Mouse (Mus musculus): ENCODE results near the gene Arhgef5. TPM values are rescaled to one million over a fixed set of nuclear protein-coding genes. Genes with fewer than 3 reads are reported as not detected.

Arhgef5 gene
- total RNA-seq, 2 experiments from 2014 or later: 15.7 to 19.4 TPM

GRCm38 (mm10) chr6:43312961-43313656 is 47.7 kb downstream of the Arhgef5 start:
- DNase-seq (ENCODE audit: low spot score in 2 of 2): no peak

GRCm38 (mm10) chr6:43333479-43333878 is 68.1 kb downstream of the Arhgef5 start:
- DNase-seq (ENCODE audit: low spot score in 2 of 2): no peak

GRCm38 (mm10) chr6:43335619-43336234 is 70.3 kb downstream of the Arhgef5 start:
- DNase-seq (ENCODE audit: low spot score in 2 of 2): no peak

- DNase-seq (ENCODE audit: low spot score in 2 of 2): no peak
These were observed 72.1 kb downstream of the Arhgef5 start for GRCm38 (mm10) chr6:43337491-43337961.

- DNase-seq (ENCODE audit: low spot score in 2 of 2): no peak
These were observed 73.4 kb downstream of the Arhgef5 start for GRCm38 (mm10) chr6:43338804-43339203.

Other genes with a start within 250 kb of the Arhgef5 start
- gene Olfr441, start 159.2 kb upstream of the Arhgef5 start, total RNA-seq (2021): not detected
- not detected for gene Olfr237-ps1, start 119.0 kb upstream of the Arhgef5 start, total RNA-seq (2021)
- gene Olfr437, start 102.3 kb upstream of the Arhgef5 start, total RNA-seq (2021): not detected
- not detected for gene Olfr13, start 93.4 kb upstream of the Arhgef5 start, total RNA-seq (2021)
- not detected for gene Olfr435, start 68.4 kb upstream of the Arhgef5 start, total RNA-seq (2021)
- gene Olfr434, start 52.6 kb upstream of the Arhgef5 start, total RNA-seq (2021): not detected
- gene Olfr47, start 34.1 kb upstream of the Arhgef5 start, total RNA-seq (2021): not detected
- gene Nobox, start 44.0 kb downstream of the Arhgef5 start, total RNA-seq (2021): not detected

Measured in adrenal gland, adult 18-20 months (tissue).